Mouse (Mus musculus) liver (tissue): Measurements from ENCODE around the gene Gtf2f2.

Experiments used
- DNase-seq: peaks from one replicate; pipeline ENCODE4 v3.0.0-alpha.2; 2020; ENCODE audit warnings: mixed read lengths

Gtf2f2 gene

DNA sequence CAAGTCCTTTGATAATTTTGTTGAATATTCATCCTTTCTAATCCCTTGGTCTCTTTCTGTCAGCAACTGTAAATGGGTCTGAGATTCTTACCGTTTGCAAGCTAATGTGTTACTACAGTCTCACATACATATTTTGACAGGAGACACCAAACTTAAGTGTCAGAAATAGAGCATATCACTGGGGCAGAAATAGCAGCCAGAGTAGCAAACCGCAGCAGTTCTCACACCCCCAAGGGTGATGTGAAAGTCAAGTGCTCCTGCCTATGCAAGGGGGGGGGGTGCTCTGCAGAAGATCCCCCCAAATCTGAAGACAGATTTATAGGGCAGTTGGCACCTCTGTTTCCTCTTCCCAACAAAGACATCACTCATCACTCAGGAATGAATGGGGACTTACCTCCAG lies 152.5 kb downstream of the Gtf2f2 start:
- DNase-seq, result no peak

GRCm38 (mm10) chr14:75855263-75855992 lies 155.2 kb downstream of the Gtf2f2 start:
- no peak for DNase-seq

DNA sequence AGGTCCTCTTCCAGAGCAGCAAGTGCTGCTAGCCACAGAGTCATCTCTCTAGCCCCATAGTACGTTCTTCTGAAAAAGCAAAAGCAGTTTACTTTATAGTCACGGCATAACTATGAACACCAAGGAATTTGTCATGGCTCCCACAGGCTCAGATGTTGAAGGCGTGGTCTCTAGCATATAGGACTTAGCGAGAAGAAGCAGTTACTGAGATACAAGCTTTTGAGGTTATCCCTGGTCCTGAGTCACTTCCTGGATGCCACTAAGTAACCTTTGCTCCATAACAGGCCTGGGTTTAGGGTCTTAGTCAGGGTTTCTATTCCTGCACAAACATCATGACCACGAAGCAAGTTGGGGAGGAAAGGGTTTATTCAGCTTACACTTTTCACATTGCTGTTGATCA lies 158.6 kb downstream of the Gtf2f2 start:
- DNase-seq, result no peak

- DNase-seq, result no peak
These were observed 159.8 kb downstream of the Gtf2f2 start for GRCm38 (mm10) chr14:75850819-75851218.

DNA sequence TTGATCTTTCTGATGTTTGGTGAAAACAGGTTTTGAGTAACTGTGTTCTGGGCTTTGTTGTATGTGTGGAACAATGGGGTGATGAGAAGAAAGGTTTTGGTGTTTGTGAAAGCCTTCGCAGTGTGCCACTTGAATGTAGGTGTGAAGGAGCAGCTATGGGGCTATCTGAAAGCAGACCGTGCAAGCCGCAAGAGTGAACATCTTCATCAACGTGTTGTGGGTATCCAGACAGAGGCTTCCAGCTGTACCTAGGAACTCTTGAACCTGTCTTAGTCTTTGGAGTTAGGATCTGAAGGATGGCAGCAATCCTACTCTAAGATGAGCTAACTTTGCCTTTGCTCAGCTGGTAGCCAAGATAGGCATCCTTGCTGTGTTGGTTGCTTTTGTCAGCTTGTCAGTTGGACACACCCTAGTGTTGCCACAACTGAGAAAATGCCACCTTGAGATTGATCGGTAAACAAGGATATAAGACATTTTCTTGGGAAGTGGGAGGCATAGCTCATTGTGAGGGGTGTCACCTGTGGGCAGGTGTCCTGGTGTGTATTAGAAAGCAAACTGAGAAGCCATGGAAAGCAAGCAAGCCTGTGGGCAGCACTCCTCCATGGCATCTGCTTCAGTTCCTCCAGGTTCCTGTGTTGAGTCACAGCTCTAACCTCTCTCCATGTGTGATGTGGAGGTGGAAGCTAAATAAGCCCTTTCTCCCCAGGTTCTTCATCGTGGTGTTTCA lies 160.7 kb downstream of the Gtf2f2 start:
- DNase-seq, result no peak

DNA sequence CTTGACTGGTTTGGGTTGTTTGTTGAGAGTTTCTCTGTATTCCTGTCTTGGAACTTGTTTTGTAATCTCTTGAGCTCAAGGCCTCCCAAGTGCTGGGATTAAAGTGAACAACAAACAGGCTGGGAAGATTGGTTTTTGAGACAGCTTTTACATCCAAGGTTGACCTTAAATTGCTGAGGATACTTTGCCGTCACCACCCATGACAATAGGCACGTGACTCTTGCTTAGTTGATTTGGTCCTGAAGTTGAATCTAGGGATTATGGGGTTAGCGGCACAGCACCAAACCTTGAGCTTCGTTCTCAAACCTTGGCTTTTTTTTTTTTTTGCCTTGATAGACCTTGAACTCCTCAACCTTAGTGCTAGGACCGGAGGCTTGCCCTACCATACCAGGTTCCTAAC lies 161.4 kb downstream of the Gtf2f2 start:
- DNase-seq, result no peak

DNA sequence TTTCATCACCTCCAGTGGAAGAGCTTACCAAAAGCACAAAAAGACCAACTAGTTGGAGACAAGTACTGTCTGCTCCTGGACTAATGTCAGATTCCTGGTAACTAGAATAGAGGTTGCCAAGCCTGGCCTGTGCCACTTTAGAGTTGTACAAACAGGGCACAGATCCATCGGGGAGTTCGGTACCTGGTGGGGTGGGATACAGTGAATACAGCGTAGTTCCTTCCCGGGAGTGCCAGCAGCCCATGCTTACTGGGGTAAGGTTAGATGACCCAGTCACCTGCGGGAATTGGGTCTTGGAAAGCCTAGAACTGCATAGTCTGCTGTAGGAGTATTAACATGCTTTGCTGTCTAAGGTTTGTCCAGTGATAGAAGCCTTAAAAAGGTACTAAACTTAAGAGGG lies 162.2 kb downstream of the Gtf2f2 start:
- no peak for DNase-seq

- DNase-seq, result no peak
These were observed 163.0 kb downstream of the Gtf2f2 start for GRCm38 (mm10) chr14:75847669-75848068.
